Mouse (Mus musculus): ENCODE measurements around the gene Fam69a. TPM values are rescaled to one million over a fixed set of nuclear protein-coding genes. Genes with fewer than 3 reads are reported as not detected.

Gene Fam69a
- polyA plus RNA-seq, 1 experiment from 2014 or later = 48.5 TPM

DNA sequence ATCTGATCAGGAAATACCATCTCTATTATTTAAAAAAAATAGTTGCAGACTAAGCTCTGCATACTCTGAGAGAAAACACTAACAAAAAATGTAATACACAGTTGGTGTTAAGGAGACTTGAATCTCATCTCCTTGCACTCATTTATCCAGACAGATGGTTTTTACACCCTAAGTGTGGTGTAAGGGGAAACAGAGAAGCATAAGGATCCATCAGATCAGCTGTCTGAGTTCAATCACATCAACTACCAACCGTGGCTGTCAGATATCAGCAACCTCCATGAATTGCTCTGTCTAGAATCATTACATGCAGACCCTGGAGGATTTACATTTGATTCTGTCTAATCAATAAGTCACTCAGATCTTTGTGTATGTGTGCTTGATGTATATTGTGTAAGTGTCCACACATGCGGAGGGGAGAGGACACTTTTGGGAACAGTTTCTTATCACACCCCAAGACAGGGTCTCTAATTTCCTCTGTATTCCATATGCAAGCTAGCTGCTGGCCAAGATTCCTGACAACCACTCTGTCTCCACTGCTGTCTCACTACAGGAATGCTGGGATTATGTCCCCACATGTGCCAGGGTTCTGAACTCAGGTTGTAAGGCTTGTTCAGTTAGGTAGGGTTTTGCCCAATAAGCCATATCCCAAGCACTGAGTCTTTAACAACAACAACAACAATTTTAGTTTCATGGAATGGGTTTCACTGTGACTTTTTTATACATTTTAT is 22.7 kb downstream of the Fam69a start:
- no peaks in the 10 kb centered on the region for H3K27me3 ChIP-seq (ENCODE audit: control insufficient read depth, insufficient read depth, low read length)
- no peak for ATAC-seq (ENCODE audit: low FRiP score, low TSS enrichment)
- no peak for DNase-seq
- no peaks in the 10 kb centered on the region for H3K36me3 ChIP-seq (ENCODE audit: control insufficient read depth, insufficient read depth, low read length)
- H3K4me3 ChIP-seq (replicated peaks; ENCODE audit: low read depth, low read length) = no peak overlapping the region
- H3K27ac ChIP-seq (replicated peaks; ENCODE audit: low read depth, low read length) = no peak overlapping the region
- no peak overlapping the region for H3K9ac ChIP-seq (replicated peaks; ENCODE audit: low read length)
- no peak overlapping the region for H3K4me2 ChIP-seq (ENCODE audit: low read length)
- 81% methylated on average over 2 of the region's 2 CpGs for WGBS
- no peaks in the 10 kb centered on the region for H3K9me3 ChIP-seq (ENCODE audit: control insufficient read depth, low read length)
- no peaks in the 10 kb centered on the region for H3K4me1 ChIP-seq (ENCODE audit: control insufficient read depth, insufficient read depth, low read length)

DNA sequence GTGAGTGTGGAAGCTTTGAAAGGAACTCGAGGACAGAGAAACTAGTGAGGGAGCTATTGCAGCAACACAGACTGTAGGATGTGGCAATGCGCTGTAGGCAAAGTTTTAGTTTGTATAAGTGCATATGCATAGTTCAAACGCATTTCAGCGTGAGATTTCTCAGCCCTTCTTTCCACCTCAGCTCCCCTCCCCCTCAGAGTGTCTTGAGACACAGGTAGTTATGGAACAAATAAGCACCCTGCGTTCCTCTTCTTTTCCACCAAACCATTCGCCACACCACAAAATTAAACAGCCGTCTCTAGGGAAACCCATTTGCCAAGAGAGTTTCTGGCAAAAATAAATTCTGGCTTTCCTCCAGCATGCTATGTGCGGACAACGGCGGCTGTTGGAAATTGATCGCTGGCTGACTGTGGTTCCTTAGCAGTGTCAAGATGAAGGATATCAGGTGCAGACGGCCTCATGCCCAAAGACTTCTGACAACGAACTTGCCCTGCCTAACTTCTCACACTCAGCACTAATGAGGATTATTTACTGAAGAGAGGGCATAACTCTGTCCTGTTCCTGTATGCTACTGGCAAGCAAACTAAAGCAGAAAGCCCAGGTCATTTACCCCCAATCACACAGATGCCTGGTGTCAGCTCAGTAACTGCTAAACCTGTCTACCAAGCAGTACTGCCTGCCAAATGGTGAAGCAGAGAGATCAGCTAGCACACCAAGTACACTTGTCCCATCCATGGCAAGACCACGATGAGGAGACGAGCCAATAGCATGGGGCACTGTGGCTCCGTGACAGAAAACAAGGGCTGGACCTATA is 25.2 kb downstream of the Fam69a start:
- Histone ChIP-seq H3K4me2 (ENCODE audit: low read length) (no peak overlapping the region), H3K4me3 (replicated peaks; ENCODE audit: low read depth, low read length) (no peak overlapping the region), H3K4me1 (ENCODE audit: control insufficient read depth, insufficient read depth, low read length) (no peaks in the 10 kb centered on the region), H3K9ac (replicated peaks; ENCODE audit: low read length) (no peak overlapping the region), H3K27ac (replicated peaks; ENCODE audit: low read depth, low read length) (no peak overlapping the region), H3K9me3 (ENCODE audit: control insufficient read depth, low read length) (no peaks in the 10 kb centered on the region), H3K27me3 (ENCODE audit: control insufficient read depth, insufficient read depth, low read length) (no peaks in the 10 kb centered on the region), H3K36me3 (ENCODE audit: control insufficient read depth, insufficient read depth, low read length) (no peaks in the 10 kb centered on the region)
- no peak for ATAC-seq (ENCODE audit: low FRiP score, low TSS enrichment)
- 82% methylated on average over 16 of the region's 16 CpGs for WGBS
- DNase-seq = peak; percentile 33

DNA sequence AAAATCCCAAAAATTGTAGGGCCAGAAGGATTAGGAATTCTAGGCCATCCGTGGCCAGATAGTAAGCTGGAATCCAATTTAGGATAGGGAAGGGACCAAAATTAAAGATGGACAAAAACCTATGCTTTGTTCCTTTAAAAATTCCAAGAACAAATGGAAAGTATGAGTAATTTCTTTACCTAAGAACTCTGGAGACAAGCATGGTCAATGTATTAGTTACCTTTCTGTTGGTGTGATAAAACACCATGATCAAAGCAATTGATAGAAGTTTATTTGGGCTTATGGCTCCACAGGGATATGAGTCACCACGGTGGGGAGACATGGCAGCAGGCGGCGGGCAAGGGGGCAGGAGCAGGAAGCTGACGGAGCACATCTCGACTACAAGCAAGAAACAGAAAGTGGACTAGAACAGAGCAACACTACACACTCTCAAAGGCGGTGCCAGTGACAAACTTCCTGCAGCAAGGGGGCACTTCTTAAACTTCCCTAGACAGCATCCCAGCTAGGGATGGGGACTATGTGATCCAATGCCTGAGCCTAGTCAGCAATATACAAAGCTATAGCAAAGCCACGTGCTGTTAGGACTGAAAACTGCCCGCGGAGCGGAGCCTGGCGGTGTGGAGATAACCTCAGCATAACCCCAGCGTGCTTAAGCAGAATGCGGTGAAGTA is 26.2 kb downstream of the Fam69a start:
- H3K4me1 ChIP-seq (ENCODE audit: control insufficient read depth, insufficient read depth, low read length) = no peaks in the 10 kb centered on the region
- no peak for DNase-seq
- no peak overlapping the region for H3K9ac ChIP-seq (replicated peaks; ENCODE audit: low read length)
- ATAC-seq (ENCODE audit: low FRiP score, low TSS enrichment) = no peak
- 81% methylated on average over 14 of the region's 14 CpGs for WGBS
- no peak overlapping the region for H3K4me3 ChIP-seq (replicated peaks; ENCODE audit: low read depth, low read length)
- no peaks in the 10 kb centered on the region for H3K36me3 ChIP-seq (ENCODE audit: control insufficient read depth, insufficient read depth, low read length)
- H3K27ac ChIP-seq (replicated peaks; ENCODE audit: low read depth, low read length) = no peak overlapping the region
- no peak overlapping the region for H3K4me2 ChIP-seq (ENCODE audit: low read length)
- H3K9me3 ChIP-seq (ENCODE audit: control insufficient read depth, low read length) = no peaks in the 10 kb centered on the region
- no peaks in the 10 kb centered on the region for H3K27me3 ChIP-seq (ENCODE audit: control insufficient read depth, insufficient read depth, low read length)

DNA sequence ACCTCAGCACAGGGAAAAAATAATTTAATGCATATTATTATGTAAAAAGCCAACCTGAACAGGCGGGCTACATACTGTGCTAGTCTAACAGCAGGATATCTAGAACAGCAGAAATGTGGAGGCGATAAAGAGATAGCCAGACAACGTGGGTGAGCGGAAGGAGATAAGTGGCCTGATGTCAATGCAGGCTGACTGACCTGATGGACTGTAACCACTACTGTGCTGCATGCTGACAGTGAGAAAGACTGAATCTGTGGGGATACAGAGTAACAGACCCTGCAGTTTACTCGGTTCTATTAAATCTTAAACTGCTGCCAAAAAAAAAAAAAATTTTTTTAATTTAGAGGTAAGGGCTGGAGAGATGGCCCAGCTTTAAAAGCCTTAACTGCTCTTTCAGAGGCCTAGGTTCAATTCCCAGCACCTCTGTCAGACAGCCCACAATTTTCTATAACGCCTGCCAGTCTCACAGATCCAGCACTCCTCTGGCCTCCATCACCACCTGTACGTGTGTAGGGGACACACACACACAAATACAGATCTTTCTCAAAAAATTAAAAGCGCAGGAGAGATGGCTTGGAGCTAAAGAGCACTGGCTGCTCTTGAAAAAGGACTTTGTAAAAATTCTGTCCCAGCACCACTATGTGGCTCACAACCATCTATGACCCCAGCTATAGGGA is 27.1 kb downstream of the Fam69a start:
- Histone ChIP-seq H3K4me3 (replicated peaks; ENCODE audit: low read depth, low read length) (no peak overlapping the region), H3K4me1 (ENCODE audit: control insufficient read depth, insufficient read depth, low read length) (no peaks in the 10 kb centered on the region), H3K36me3 (ENCODE audit: control insufficient read depth, insufficient read depth, low read length) (no peaks in the 10 kb centered on the region), H3K9me3 (ENCODE audit: control insufficient read depth, low read length) (no peaks in the 10 kb centered on the region), H3K27me3 (ENCODE audit: control insufficient read depth, insufficient read depth, low read length) (no peaks in the 10 kb centered on the region), H3K27ac (replicated peaks; ENCODE audit: low read depth, low read length) (no peak overlapping the region), H3K9ac (replicated peaks; ENCODE audit: low read length) (no peak overlapping the region), H3K4me2 (ENCODE audit: low read length) (no peak overlapping the region)
- no peak for ATAC-seq (ENCODE audit: low FRiP score, low TSS enrichment)
- no peak for DNase-seq
- 83% methylated on average over 8 of the region's 8 CpGs for WGBS

DNA sequence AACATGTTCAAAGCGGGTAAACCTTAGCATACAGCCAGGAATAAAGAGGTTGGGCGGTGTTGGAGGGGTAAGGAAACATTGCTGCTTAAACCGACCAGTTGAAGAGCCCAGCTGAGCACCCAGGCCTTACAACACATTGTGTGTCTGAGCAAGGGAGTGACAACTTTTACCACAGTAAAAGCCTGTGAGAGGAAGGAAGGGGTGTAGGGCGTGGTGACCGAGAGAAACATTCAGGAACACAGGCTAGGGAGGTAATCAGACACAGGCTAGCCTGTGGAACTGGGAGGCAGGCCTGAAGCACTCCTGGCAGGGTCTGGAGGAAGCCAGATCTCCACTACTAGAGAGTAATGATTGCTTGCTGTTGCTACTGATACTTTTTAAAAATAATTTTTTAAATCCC is 36.2 kb downstream of the Fam69a start:
- 81% methylated on average over 5 of the region's 5 CpGs for WGBS
- ATAC-seq (ENCODE audit: low FRiP score, low TSS enrichment) = no peak
- Histone ChIP-seq H3K27ac (replicated peaks; ENCODE audit: low read depth, low read length) (no peak overlapping the region), H3K4me2 (ENCODE audit: low read length) (no peak overlapping the region), H3K27me3 (ENCODE audit: control insufficient read depth, insufficient read depth, low read length) (no peaks in the 10 kb centered on the region), H3K36me3 (ENCODE audit: control insufficient read depth, insufficient read depth, low read length) (no peaks in the 10 kb centered on the region), H3K9ac (replicated peaks; ENCODE audit: low read length) (no peak overlapping the region), H3K4me1 (ENCODE audit: control insufficient read depth, insufficient read depth, low read length) (no peaks in the 10 kb centered on the region), H3K9me3 (ENCODE audit: control insufficient read depth, low read length) (no peaks in the 10 kb centered on the region), H3K4me3 (replicated peaks; ENCODE audit: low read depth, low read length) (no peak overlapping the region)
- DNase-seq = no peak

DNA sequence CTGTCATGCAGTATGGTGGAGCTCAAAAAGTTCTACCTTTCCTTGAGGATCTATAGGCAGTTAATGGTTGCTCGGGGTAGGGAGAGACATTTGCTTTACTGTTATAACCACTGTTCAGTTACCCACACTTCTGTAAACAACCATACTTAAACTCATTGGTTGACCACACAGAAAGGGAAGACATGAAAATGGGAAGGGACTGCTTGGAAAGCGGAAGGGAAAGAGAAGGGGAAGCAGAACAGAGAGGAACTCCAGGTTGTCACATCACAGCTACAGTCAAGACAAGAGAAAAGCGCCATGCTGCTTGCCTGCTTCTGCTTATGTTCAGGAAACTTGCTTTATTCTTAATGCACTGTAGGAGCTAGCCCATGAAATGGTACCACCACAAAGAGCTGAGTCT is 37.3 kb downstream of the Fam69a start:
- H3K27me3 ChIP-seq (ENCODE audit: control insufficient read depth, insufficient read depth, low read length) = no peaks in the 10 kb centered on the region
- no peaks in the 10 kb centered on the region for H3K9me3 ChIP-seq (ENCODE audit: control insufficient read depth, low read length)
- ATAC-seq (ENCODE audit: low FRiP score, low TSS enrichment) (no peak), DNase-seq (no peak)
- no peaks in the 10 kb centered on the region for H3K36me3 ChIP-seq (ENCODE audit: control insufficient read depth, insufficient read depth, low read length)
- H3K9ac ChIP-seq (replicated peaks; ENCODE audit: low read length) = no peak overlapping the region
- no peak overlapping the region for H3K4me3 ChIP-seq (replicated peaks; ENCODE audit: low read depth, low read length)
- 93% methylated on average over 3 of the region's 3 CpGs for WGBS
- no peak overlapping the region for H3K27ac ChIP-seq (replicated peaks; ENCODE audit: low read depth, low read length)
- no peaks in the 10 kb centered on the region for H3K4me1 ChIP-seq (ENCODE audit: control insufficient read depth, insufficient read depth, low read length)
- no peak overlapping the region for H3K4me2 ChIP-seq (ENCODE audit: low read length)

DNA sequence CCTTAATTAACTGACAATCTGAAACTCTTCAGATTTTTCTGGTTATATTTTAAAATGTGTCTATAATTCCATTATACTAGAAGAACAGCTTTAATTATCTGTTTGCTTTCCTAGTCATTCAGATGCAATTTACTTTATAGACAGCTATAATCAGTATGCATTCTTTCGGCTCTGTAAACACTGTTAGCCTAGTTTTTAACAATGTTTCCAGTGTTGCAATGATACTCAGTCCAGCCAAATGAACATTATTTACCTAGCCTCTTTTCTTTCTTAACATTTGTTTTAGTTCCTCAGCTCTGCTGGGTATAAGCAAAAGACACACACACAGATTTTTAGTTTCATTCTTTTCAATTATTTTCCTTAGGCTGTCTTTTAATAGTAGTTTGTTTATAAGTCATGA is 38.0 kb downstream of the Fam69a start:
- H3K27ac ChIP-seq (replicated peaks; ENCODE audit: low read depth, low read length) = no peak overlapping the region
- no peaks in the 10 kb centered on the region for H3K9me3 ChIP-seq (ENCODE audit: control insufficient read depth, low read length)
- WGBS = 94% methylated on average over 1 of the region's 1 CpGs
- no peak for DNase-seq
- no peak for ATAC-seq (ENCODE audit: low FRiP score, low TSS enrichment)
- H3K27me3 ChIP-seq (ENCODE audit: control insufficient read depth, insufficient read depth, low read length) = no peaks in the 10 kb centered on the region
- no peak overlapping the region for H3K9ac ChIP-seq (replicated peaks; ENCODE audit: low read length)
- H3K4me2 ChIP-seq (ENCODE audit: low read length) = no peak overlapping the region
- no peaks in the 10 kb centered on the region for H3K36me3 ChIP-seq (ENCODE audit: control insufficient read depth, insufficient read depth, low read length)
- no peak overlapping the region for H3K4me3 ChIP-seq (replicated peaks; ENCODE audit: low read depth, low read length)
- H3K4me1 ChIP-seq (ENCODE audit: control insufficient read depth, insufficient read depth, low read length) = no peaks in the 10 kb centered on the region

DNA sequence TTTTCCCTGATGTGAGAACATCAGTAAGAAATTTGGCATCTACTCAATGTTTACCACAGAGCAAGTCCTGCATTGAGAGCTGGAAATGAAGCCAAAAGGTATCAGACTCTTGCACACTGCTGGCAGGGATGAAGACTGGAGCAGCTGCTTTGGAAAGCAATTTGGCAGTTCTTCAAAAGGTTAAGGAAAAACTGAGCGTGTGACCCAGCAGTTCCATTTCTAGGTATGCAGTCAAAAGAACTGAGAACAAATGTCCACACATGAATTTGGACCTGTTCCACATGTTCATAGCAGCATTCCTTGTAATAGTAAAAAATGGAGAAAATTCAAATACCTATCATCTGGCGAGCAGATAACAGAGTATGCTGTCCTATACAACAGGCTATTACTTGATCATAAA is 39.3 kb downstream of the Fam69a start:
- H3K36me3 ChIP-seq (ENCODE audit: control insufficient read depth, insufficient read depth, low read length) = no peaks in the 10 kb centered on the region
- WGBS = 91% methylated on average over 2 of the region's 2 CpGs
- H3K27me3 ChIP-seq (ENCODE audit: control insufficient read depth, insufficient read depth, low read length) = no peaks in the 10 kb centered on the region
- no peak overlapping the region for H3K4me2 ChIP-seq (ENCODE audit: low read length)
- no peak overlapping the region for H3K27ac ChIP-seq (replicated peaks; ENCODE audit: low read depth, low read length)
- ATAC-seq (ENCODE audit: low FRiP score, low TSS enrichment) (no peak), DNase-seq (peak; percentile 38)
- H3K4me1 ChIP-seq (ENCODE audit: control insufficient read depth, insufficient read depth, low read length) = no peaks in the 10 kb centered on the region
- H3K4me3 ChIP-seq (replicated peaks; ENCODE audit: low read depth, low read length) = no peak overlapping the region
- no peak overlapping the region for H3K9ac ChIP-seq (replicated peaks; ENCODE audit: low read length)
- H3K9me3 ChIP-seq (ENCODE audit: control insufficient read depth, low read length) = no peaks in the 10 kb centered on the region

All from midbrain, embryonic 14.5 days (tissue).